Mouse (Mus musculus) lung, postnatal 0 days (tissue): Measurements from ENCODE around the gene Neurl3. TPM values are rescaled to one million over a fixed set of nuclear protein-coding genes. Genes with fewer than 3 reads are reported as not detected.
A peak's percentile ranks its signal among the peaks of the same experiment; 100 is the strongest.

Experiments
- ATAC-seq: fragments of 200-750 bp; cut with Nextera tagmentation; 2 replicates; pipeline ENCODE4 v1.8.0; 2017; ENCODE audit warnings: moderate library complexity
- DNase-seq: peaks from one replicate; pipeline ENCODE4 v3.0.0-alpha.2; 2016; ENCODE audit warnings: low spot score
- H3K27ac ChIP-seq: fragments of 300-500 bp; sonication (generic); 2 replicates; pipeline ENCODE4 v1.5.1; 2014; ENCODE audit warnings: antibody characterized with exemption, mild to moderate bottlenecking, low read length, mixed read lengths
- H3K27me3 ChIP-seq: fragments of 300-500 bp; sonication (generic); replicated peaks from 2 replicates; pipeline ENCODE4 v1.6.1; 2014; ENCODE audit warnings: low read length, mixed read lengths; ENCODE audit not compliant: insufficient read depth
- H3K36me3 ChIP-seq: fragments of 300-500 bp; sonication (generic); 2 replicates; pipeline ENCODE4 v1.6.1; 2014; ENCODE audit warnings: low read length, mixed read lengths; ENCODE audit not compliant: insufficient read depth
- H3K4me1 ChIP-seq: fragments of 300-500 bp; sonication (generic); 2 replicates; pipeline ENCODE4 v1.6.1; 2014; ENCODE audit warnings: antibody characterized with exemption, low read depth, low read length, mixed read lengths; ENCODE audit not compliant: insufficient read depth
- H3K4me2 ChIP-seq: fragments of 300-500 bp; sonication (generic); replicated peaks from 2 replicates; pipeline ENCODE4 v1.6.1; 2014; ENCODE audit warnings: low read depth, mild to moderate bottlenecking, low read length, moderate library complexity, mixed read lengths
- H3K4me3 ChIP-seq: fragments of 300-500 bp; sonication (generic); 2 replicates; pipeline ENCODE4 v1.5.1; 2014; ENCODE audit warnings: low read depth, low read length
- H3K9ac ChIP-seq: fragments of 300-500 bp; sonication (generic); replicated peaks from 2 replicates; pipeline ENCODE4 v1.6.1; 2014; ENCODE audit warnings: low read depth, mild to moderate bottlenecking
- H3K9me3 ChIP-seq: fragments of 300-500 bp; sonication (generic); 2 replicates; pipeline ENCODE4 v1.6.1; 2016; ENCODE audit warnings: low read length, mixed read lengths
- CTCF ChIP-seq: IDR thresholded peaks from 2 replicates; pipeline ENCODE4 v1.5.1; 2016; ENCODE audit warnings: antibody characterized with exemption, mild to moderate bottlenecking
- EP300 ChIP-seq: IDR thresholded peaks from 2 replicates; pipeline ENCODE4 v1.6.1; 2016; ENCODE audit warnings: antibody characterized with exemption, mild to moderate bottlenecking, control low read depth
- WGBS: fragments of 180-500 bp; shearing (Covaris S2); extraction: QIAGEN DNeasy Blood & Tissue Kit; methylation state at CpG from one replicate; pipeline ENCODE4 v1.1.7; 2014; 5-methylcytosine and 5-hydroxymethylcytosine counted together
- polyA plus RNA-seq: library from polyadenylated mRNA; unstranded; fragments of >200 nt; fragmentation: Nextera tagmentation; extraction: Ambion mirVana; gene quantifications from 2 replicates; pipeline ENCODE4 v1.2.1, GENCODE M21; 2015

Gene Neurl3
- 12.7 and 15.9 TPM in 2 replicates for polyA plus RNA-seq

GRCm38 (mm10) chr1:36274455-36274854 lies at the start of gene Neurl3:
Neurl3 (minus strand) TSS chr1:36274679.
- Histone ChIP-seq H3K9me3 (no peaks in the 10 kb centered on the region), H3K9ac (no peak within 1 kb of the TSS), H3K4me2 (peak within 1 kb of the TSS; percentile 42), H3K4me3 (no peak within 1 kb of the TSS), H3K27me3 (no peaks in the 10 kb centered on the region), H3K36me3 (no peaks in the 10 kb centered on the region), H3K27ac (no peak within 1 kb of the TSS), H3K4me1 (peaks cover 8% of the 10 kb centered on the region; the same call in 1 of the 2 replicates)
- ATAC-seq, result no peak
- peak; percentile 24 for DNase-seq
- 72% methylated on average over 5 of the region's 5 CpGs for WGBS
- TF ChIP-seq CTCF, result no peak
- TF ChIP-seq EP300, result no peak

DNA sequence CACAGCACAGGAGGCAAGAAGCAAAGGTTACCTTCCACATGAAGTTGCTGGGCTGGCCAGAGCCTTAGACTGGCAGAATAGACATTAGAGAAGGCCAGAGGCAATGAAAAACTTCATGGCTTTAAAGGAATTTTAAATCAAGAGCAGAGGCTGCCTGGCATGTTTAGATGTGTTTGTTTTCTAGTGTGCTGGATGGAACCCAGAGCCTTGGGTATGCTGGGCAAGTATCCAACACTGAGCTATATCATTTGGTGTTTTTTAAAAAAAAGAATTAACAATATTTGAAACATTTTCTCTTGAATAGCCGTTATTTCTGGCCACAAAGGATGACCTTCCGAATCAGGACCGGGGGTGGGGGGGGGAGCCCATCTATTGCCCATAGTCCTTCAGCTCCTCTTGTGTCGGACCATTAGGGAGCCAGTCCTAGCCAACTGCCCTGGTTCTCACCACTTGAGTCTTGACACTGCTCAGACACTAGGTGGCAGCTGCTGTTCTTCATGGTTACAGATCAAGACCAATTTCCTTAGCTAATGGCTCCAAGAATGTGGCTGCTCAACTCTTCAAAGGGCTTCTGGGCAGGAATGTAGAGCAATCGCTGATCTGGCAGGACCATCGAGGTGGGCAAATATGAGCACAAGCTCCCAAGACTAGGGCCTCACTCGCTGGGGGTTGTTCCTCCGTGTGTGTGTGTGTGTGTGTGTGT lies 49.4 kb upstream of the Neurl3 start:
- H3K27ac ChIP-seq, result no peak overlapping the region
- no peak overlapping the region for H3K4me2 ChIP-seq
- peak; percentile 87 for TF ChIP-seq CTCF
- no peak for TF ChIP-seq EP300
- H3K27me3 ChIP-seq, result no peaks in the 10 kb centered on the region
- no peak overlapping the region for H3K9ac ChIP-seq
- 21% methylated on average over 8 of the region's 8 CpGs for WGBS
- DNase-seq, result peak; percentile 89
- H3K4me3 ChIP-seq, result no peak overlapping the region
- no peaks in the 10 kb centered on the region for H3K4me1 ChIP-seq
- ATAC-seq, result peak; percentile 79
- no peaks in the 10 kb centered on the region for H3K9me3 ChIP-seq
- H3K36me3 ChIP-seq, result 0 out of 2 replicates have a peak, but pooled peaks cover 9% of the 10 kb centered on the region

- Histone ChIP-seq H3K9ac (no peak overlapping the region), H3K27me3 (no peaks in the 10 kb centered on the region), H3K4me1 (no peaks in the 10 kb centered on the region), H3K4me2 (no peak overlapping the region), H3K27ac (no peak overlapping the region), H3K9me3 (no peaks in the 10 kb centered on the region), H3K36me3 (peaks cover 14% of the 10 kb centered on the region; the same call in 1 of the 2 replicates), H3K4me3 (no peak overlapping the region)
- TF ChIP-seq CTCF, result no peak
- peak; percentile 55 for ATAC-seq
- peak; percentile 33 for DNase-seq
- 22% methylated on average over 9 of the region's 9 CpGs for WGBS
Measured at GRCm38 (mm10) chr1:36323076-36323475, 48.6 kb upstream of the Neurl3 start.

DNA sequence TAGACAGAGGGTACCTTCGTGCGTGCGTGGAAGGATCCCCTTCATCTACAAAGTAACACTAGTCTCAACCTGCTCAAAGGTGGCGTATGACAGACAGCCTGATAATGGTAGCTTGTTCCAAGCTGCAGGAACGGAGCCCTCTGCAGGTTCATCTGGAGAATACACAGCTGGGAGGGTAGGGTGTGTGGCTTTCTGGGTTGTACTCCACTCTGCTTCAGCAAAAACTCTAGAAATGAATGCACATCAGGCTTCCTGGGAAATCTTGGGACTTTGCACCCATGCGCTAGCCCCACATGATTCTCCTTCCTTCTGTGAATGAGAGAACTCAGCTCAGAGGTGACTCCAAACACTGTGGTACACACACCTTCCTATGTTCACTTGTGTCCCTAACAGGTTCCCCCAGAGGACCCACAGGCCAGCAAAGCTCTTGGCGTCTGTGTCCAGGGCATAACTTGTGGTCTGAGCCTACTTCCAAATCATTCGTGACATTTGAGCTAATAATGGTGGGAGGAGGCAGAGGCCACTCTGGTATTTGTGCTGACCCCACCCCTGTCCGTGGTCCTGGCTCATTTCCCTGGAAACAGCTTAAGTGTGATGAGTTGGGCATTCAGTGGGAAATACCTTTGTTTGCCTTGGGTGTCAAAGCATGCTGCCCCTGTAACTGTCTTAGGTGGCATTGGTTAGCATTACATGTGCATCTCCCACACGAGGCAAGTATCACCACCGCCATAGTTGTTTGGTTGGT lies 47.5 kb upstream of the Neurl3 start:
- peaks cover 16% of the 10 kb centered on the region; the same call in 1 of the 2 replicates for H3K36me3 ChIP-seq
- DNase-seq, result no peak
- ATAC-seq, result no peak

GRCm38 (mm10) chr1:36321164-36321563 lies 46.7 kb upstream of the Neurl3 start:
- no peaks in the 10 kb centered on the region for H3K4me1 ChIP-seq
- H3K27me3 ChIP-seq, result no peaks in the 10 kb centered on the region
- peaks cover 23% of the 10 kb centered on the region; the same call in 1 of the 2 replicates for H3K36me3 ChIP-seq
- no peak overlapping the region for H3K4me2 ChIP-seq
- H3K4me3 ChIP-seq, result no peak overlapping the region
- TF ChIP-seq CTCF (no peak), EP300 (no peak)
- 74% methylated on average over 2 of the region's 2 CpGs for WGBS
- H3K27ac ChIP-seq, result no peak overlapping the region
- DNase-seq (no peak), ATAC-seq (no peak)
- H3K9me3 ChIP-seq, result no peaks in the 10 kb centered on the region
- H3K9ac ChIP-seq, result no peak overlapping the region

More for the DNA sequence above, 47.5 kb upstream of the Neurl3 start:
- no peaks in the 10 kb centered on the region for H3K4me1 ChIP-seq
- H3K4me3 ChIP-seq, result no peak overlapping the region
- no peaks in the 10 kb centered on the region for H3K9me3 ChIP-seq
- TF ChIP-seq CTCF (peak; percentile 53), EP300 (no peak)
- 63% methylated on average over 11 of the region's 11 CpGs for WGBS
- no peak overlapping the region for H3K27ac ChIP-seq
- no peak overlapping the region for H3K4me2 ChIP-seq
- no peaks in the 10 kb centered on the region for H3K27me3 ChIP-seq
- no peak overlapping the region for H3K9ac ChIP-seq

DNA sequence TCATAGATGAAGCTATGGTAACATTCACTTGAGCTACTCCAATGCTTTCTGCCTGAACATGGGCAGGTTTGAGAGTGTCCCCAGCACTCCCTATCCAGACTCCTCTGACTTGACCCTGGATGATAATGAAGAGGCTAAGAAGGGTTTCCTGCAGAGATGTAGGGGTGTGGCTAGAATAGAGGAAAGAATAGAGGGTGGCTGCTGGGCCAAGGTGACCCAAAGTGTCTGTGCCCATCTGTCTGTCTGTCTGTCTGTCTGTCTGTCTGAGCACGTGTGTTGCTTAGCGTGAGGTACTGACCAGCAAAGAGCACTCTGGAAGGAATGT lies 41.3 kb upstream of the Neurl3 start:
- no peak overlapping the region for H3K27ac ChIP-seq
- no peak for TF ChIP-seq CTCF
- TF ChIP-seq EP300, result no peak
- no peaks in the 10 kb centered on the region for H3K4me1 ChIP-seq
- DNase-seq, result no peak
- H3K4me2 ChIP-seq, result no peak overlapping the region
- H3K9me3 ChIP-seq, result no peaks in the 10 kb centered on the region
- no peak overlapping the region for H3K4me3 ChIP-seq
- peaks cover 21% of the 10 kb centered on the region; the same call in 1 of the 2 replicates for H3K36me3 ChIP-seq
- WGBS, result 81% methylated on average over 2 of the region's 2 CpGs
- no peaks in the 10 kb centered on the region for H3K27me3 ChIP-seq
- no peak for ATAC-seq
- no peak overlapping the region for H3K9ac ChIP-seq
